Mouse (Mus musculus) limb, embryonic 11.5 days (tissue): Measurements from ENCODE around the gene Slc26a10. TPM values are rescaled to one million over a fixed set of nuclear protein-coding genes. Genes with fewer than 3 reads are reported as not detected.

ENCODE experiments used
- ATAC-seq: fragments of 200-750 bp; cut with Nextera tagmentation; 2 replicates; pipeline ENCODE4 v1.8.0; 2017; ENCODE audit warnings: low read depth; ENCODE audit not compliant: insufficient number of reproducible peaks, low FRiP score, low TSS enrichment
- DNase-seq: peaks from one replicate; pipeline ENCODE4 v3.0.0-alpha.2; 2015; ENCODE audit warnings: low spot score
- H3K27ac ChIP-seq: fragments of 300-500 bp; sonication (generic); replicated peaks from 2 replicates; pipeline ENCODE4 v1.5.1; 2014; ENCODE audit warnings: low read depth, mild to moderate bottlenecking, low read length
- H3K27me3 ChIP-seq: fragments of 300-500 bp; sonication (generic); 2 replicates; pipeline ENCODE4 v1.6.1; 2014; ENCODE audit warnings: mild to moderate bottlenecking, low read length, mixed read lengths; ENCODE audit not compliant: control insufficient read depth, insufficient read depth
- H3K36me3 ChIP-seq: fragments of 300-500 bp; sonication (generic); 2 replicates; pipeline ENCODE4 v1.6.1; 2014; ENCODE audit warnings: mild to moderate bottlenecking, low read length, moderate library complexity, mixed read lengths; ENCODE audit not compliant: control insufficient read depth, insufficient read depth
- H3K4me1 ChIP-seq: fragments of 300-500 bp; sonication (generic); 2 replicates; pipeline ENCODE4 v1.6.1; 2014; ENCODE audit warnings: low read length, mixed read lengths; ENCODE audit not compliant: control insufficient read depth, insufficient read depth
- H3K4me2 ChIP-seq: fragments of 300-500 bp; sonication (generic); 2 replicates; pipeline ENCODE4 v1.6.1; 2014; ENCODE audit warnings: low read depth, mild to moderate bottlenecking, moderate library complexity; ENCODE audit not compliant: severe bottlenecking
- H3K4me3 ChIP-seq: fragments of 300-500 bp; sonication (generic); 2 replicates; pipeline ENCODE4 v1.5.1; 2014; ENCODE audit warnings: low read depth, low read length
- H3K9ac ChIP-seq: fragments of 300-500 bp; sonication (generic); 2 replicates; pipeline ENCODE4 v1.6.1; 2014; ENCODE audit warnings: mild to moderate bottlenecking, low read length
- H3K9me3 ChIP-seq: fragments of 300-500 bp; sonication (generic); 2 replicates; pipeline ENCODE4 v1.6.1; 2016; ENCODE audit warnings: low read length; ENCODE audit not compliant: control insufficient read depth
- WGBS: fragments of 180-500 bp; shearing (Covaris S2); extraction: QIAGEN DNeasy Blood & Tissue Kit; methylation state at CpG from one replicate; pipeline ENCODE4 v1.1.7; 2014; 5-methylcytosine and 5-hydroxymethylcytosine counted together
- polyA plus RNA-seq: library from polyadenylated mRNA; unstranded; fragments of >200 nt; fragmentation: Nextera tagmentation; extraction: Ambion mirVana; gene quantifications from 2 replicates; pipeline ENCODE4 v1.2.1, GENCODE M21; 2014

Slc26a10 gene
- polyA plus RNA-seq, 1 experiment from 2014 or later = 2.7 TPM

DNA sequence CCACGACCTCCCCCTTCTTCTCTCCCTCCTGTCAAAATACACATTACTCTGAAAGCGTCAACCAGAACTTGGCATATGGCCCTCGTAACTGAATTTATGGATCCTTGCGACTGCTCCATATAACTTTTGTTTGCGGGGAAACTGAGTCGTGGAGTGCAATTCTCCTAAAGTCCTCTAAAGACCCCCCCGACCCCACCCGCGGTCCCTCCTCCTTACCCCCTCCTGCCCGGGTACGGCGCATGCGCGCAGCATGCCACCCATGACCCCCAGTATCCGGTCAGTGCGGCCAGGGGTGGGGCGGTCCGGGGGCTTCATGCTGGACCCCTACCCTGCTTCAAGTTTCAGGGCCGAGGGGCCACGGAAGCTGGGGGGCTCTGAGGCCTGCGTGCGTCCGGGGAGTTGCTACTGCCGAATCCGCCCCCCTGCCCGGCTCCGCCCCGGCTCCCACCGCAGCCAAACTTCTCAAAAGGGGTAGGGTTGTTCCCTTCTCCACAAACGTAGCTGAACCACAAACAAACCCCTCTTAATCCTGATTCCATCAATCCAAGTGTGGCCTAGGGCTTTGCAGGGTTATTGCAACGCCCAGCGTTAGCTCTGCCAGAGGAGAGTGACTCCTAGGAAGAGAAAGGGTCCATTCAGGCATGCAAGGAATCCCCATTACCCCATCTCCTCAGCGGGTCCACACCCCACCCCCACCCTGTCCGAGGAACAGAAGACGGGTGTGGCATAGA lies 9.4 kb upstream of the Slc26a10 start, which contains the start of gene Arhgef25:
Arhgef25 (minus strand) TSS at position 433 of the 731 bp plus-strand sequence.
- Histone ChIP-seq H3K9ac (peak within 1 kb of the TSS; percentile 86), H3K4me2 (peak within 1 kb of the TSS; percentile 66), H3K4me3 (peak within 1 kb of the TSS; percentile 81), H3K27ac (peak within 1 kb of the TSS; percentile 91), H3K9me3 (no peaks in the 10 kb centered on the region), H3K4me1 (peaks cover 19% of the 10 kb centered on the region), H3K27me3 (no peaks in the 10 kb centered on the region), H3K36me3 (peaks cover 8% of the 10 kb centered on the region; the same call in 1 of the 2 replicates)
- WGBS = 1% methylated on average over 35 of the region's 35 CpGs
- DNase-seq = peak; percentile 64
- ATAC-seq = 0 out of 2 replicates have a peak, but pooled peaks have one; percentile 1

DNA sequence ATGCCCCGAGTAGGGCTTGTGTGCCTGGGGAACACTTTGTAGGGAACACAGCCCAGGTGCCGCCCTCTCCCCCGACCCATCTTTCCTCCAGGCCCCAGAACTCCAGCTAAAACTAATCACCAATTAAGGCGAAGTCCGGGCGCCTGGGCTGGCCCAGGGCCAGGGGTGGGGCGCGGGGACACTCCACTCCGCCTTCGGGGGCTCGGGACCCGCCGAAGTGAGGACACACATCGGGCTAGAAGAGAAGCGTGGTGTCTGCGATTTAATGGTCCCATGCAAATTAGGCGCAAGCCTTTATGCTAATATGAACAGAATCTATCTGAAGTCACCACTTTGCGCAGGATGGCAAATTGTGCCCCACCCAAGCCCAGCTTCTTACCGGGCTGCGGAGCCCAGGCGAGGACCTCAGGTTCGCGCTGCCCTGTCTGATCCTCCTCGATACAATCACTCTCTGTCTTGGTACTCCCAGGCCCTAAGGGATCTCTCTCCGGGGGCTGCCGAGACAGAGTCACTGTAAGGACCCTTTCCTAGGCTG lies 8.7 kb upstream of the Slc26a10 start:
- H3K4me3 ChIP-seq = peak overlapping the region; percentile 81
- peak overlapping the region; percentile 91 for H3K27ac ChIP-seq
- H3K4me1 ChIP-seq = peaks cover 18% of the 10 kb centered on the region; the same call in 1 of the 2 replicates
- no peaks in the 10 kb centered on the region for H3K27me3 ChIP-seq
- WGBS = 1% methylated on average over 26 of the region's 26 CpGs
- H3K9ac ChIP-seq = peak overlapping the region; percentile 86
- peaks cover 8% of the 10 kb centered on the region; the same call in 1 of the 2 replicates for H3K36me3 ChIP-seq
- ATAC-seq (no peak; the same call in 1 of the 2 replicates), DNase-seq (no peak)
- no peaks in the 10 kb centered on the region for H3K9me3 ChIP-seq
- peak overlapping the region; percentile 66 for H3K4me2 ChIP-seq

DNA sequence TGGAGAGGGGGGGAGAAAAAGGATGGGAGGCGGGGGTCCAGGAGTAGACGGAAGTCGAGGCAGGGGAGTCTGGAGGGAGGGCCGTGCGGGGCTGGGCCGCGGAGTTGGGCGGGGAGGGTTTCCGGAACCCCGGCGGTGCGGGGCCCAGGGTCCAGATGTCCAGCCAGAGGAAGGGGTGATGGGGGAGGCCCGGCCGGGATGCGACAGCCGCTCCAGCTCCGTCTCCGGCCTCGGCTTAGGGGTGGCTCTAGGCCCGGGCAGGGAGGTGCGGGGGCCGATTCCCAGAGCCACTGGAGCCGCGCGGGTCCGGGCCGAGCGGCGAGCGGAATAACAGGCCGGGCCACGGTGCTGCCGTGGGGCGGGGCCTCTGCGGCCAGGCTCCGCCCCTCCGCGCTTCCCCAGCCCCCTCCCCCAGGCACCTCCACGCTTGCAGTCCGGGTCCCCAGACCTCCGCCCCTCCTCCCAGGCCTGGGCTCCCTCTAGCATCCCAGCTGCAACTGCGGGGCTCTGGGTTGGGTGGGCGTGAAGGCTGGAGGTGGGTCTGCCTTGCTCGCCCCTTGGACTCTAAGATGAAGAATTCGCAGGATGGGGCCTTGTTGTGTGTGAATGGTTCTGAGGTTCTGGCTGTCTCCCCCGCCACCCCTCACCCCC lies 8.1 kb upstream of the Slc26a10 start:
- H3K4me2 ChIP-seq = peak overlapping the region; percentile 66
- H3K9me3 ChIP-seq = no peaks in the 10 kb centered on the region
- H3K4me1 ChIP-seq = peaks cover 21% of the 10 kb centered on the region; the same call in 1 of the 2 replicates
- peaks cover 8% of the 10 kb centered on the region; the same call in 1 of the 2 replicates for H3K36me3 ChIP-seq
- no peaks in the 10 kb centered on the region for H3K27me3 ChIP-seq
- peak overlapping the region; percentile 86 for H3K9ac ChIP-seq
- ATAC-seq (peak; percentile 84), DNase-seq (peak; percentile 88)
- H3K27ac ChIP-seq = peak overlapping the region; percentile 91
- under 1% methylated on average over 41 of the region's 46 CpGs for WGBS
- peak overlapping the region; percentile 81 for H3K4me3 ChIP-seq

DNA sequence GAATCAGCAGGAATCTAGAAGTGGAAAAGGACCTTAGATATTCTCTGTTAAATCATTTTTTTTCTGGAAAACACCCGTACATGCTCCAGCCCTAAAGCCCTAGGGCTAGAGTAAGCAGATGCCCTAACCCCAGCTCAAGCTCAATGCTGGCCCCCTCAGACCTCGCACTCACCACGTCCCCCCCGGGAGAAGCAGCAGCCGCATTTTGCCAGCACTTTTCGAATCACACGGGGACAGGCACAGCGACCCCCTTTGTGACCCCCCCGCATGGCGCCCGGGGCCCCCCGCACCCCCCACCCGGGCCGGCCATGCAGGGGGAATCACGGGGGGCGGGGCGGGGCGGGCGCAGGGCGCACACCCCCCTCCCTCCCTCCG lies 7.6 kb upstream of the Slc26a10 start:
- H3K27ac ChIP-seq = peak overlapping the region; percentile 91; the same call in 1 of the 2 replicates
- ATAC-seq (no peak), DNase-seq (no peak)
- peak overlapping the region; percentile 66 for H3K4me2 ChIP-seq
- no peaks in the 10 kb centered on the region for H3K9me3 ChIP-seq
- peaks cover 7% of the 10 kb centered on the region; the same call in 1 of the 2 replicates for H3K36me3 ChIP-seq
- H3K4me1 ChIP-seq = peaks cover 21% of the 10 kb centered on the region; the same call in 1 of the 2 replicates
- H3K27me3 ChIP-seq = no peaks in the 10 kb centered on the region
- H3K4me3 ChIP-seq = peak overlapping the region; percentile 81
- under 1% methylated on average over 16 of the region's 21 CpGs for WGBS
- H3K9ac ChIP-seq = peak overlapping the region; percentile 86

DNA sequence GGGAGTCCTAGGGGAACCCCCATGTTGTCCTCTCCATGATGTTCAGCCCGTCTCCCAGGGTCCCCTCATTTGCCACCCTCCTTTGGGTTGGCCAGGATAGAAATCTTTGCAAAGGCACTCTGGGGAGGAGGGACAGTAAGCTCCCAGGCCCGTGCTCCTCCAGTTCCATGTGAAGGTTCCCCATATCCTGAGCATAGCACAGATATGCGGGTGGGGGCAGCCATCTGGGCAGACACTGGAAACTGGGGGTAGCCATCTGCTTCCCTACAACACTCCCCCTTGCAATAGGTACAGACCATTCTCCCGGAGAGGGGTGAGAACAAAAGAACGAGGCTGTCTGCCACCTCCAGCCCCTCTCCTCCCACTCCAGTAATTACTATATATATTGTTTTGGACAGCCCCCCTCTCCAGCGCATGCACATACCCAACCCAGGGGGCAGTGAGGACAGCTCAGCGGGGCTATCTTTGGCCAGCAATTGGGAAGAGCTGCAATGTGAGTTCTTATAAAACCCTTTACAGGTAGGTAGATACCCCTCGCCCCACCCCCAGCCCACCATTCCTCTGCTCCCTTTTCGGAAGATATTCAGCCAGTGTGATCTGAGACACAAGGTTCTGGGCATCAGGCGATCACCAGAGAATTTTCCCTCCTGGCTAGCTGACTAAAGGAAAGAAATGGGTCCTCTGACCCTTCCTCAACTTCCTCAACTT lies 7.1 kb upstream of the Slc26a10 start:
- peak overlapping the region; percentile 66 for H3K4me2 ChIP-seq

DNA sequence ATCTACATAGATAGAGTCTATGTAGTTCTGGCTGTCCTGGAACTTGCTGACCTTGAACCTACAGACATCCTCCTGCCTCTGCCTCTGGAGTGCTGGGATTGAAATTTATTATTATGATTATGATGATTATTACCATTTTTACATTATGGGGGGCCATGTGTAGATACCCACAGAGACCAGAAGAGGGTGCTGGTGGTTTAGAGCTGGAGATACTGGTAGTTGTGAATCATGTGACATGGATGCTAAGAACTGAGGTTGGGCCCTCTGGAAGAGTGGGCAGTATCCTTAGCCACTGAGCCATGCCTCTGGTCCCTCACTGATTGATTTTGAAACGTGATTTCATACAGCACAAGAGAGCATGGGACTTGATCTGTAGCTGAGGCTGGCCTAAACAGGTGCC lies 6.0 kb upstream of the Slc26a10 start:
- Histone ChIP-seq H3K9me3 (no peaks in the 10 kb centered on the region), H3K4me3 (no peak overlapping the region), H3K36me3 (peaks cover 4% of the 10 kb centered on the region; the same call in 1 of the 2 replicates), H3K4me2 (no peak overlapping the region), H3K9ac (no peak overlapping the region), H3K4me1 (peaks cover 21% of the 10 kb centered on the region; the same call in 1 of the 2 replicates), H3K27me3 (no peaks in the 10 kb centered on the region; the same call in 1 of the 2 replicates), H3K27ac (no peak overlapping the region)
- no peak for DNase-seq
- WGBS = 89% methylated on average over 1 of the region's 1 CpGs
- no peak for ATAC-seq

More for the DNA sequence above, 7.1 kb upstream of the Slc26a10 start:
- Histone ChIP-seq H3K27me3 (no peaks in the 10 kb centered on the region), H3K36me3 (peaks cover 4% of the 10 kb centered on the region; the same call in 1 of the 2 replicates), H3K4me1 (peaks cover 21% of the 10 kb centered on the region; the same call in 1 of the 2 replicates), H3K9me3 (no peaks in the 10 kb centered on the region), H3K9ac (peak overlapping the region; percentile 86), H3K4me3 (peak overlapping the region; percentile 81), H3K27ac (peak overlapping the region; percentile 91; the same call in 1 of the 2 replicates)
- DNase-seq = peak; percentile 29
- 36% methylated on average over 10 of the region's 10 CpGs for WGBS
- no peak for ATAC-seq

DNA sequence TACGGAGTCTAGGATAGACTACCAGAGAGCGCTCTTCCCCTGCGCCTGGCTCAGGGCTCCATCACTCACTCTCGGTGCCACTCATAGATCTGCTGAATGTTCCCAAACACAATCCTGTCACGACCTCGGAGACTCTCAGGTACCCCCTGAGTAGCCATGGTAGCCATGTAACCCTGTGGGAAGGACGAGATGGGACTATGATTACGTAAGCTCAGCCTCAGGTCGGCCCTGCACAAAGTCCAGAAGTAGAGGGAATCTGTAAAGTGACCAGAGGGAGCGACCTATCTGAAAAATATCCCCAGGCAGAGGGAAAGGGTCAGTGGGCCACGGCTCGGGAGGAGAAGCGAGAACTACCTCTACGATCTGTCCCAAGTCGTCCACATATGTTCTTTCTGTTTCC lies 5.1 kb upstream of the Slc26a10 start:
- Histone ChIP-seq H3K36me3 (peaks cover 4% of the 10 kb centered on the region; the same call in 1 of the 2 replicates), H3K4me3 (no peak overlapping the region), H3K9me3 (no peaks in the 10 kb centered on the region), H3K4me2 (no peak overlapping the region), H3K9ac (no peak overlapping the region), H3K27ac (no peak overlapping the region), H3K4me1 (peaks cover 20% of the 10 kb centered on the region; the same call in 1 of the 2 replicates), H3K27me3 (peaks cover 8% of the 10 kb centered on the region)
- DNase-seq (no peak), ATAC-seq (no peak)
- WGBS = 84% methylated on average over 15 of the region's 15 CpGs
